Mouse (Mus musculus): ENCODE measurements around the gene Gm5565.
"Not testable (repeated sequence)": the region's sequence is repeated elsewhere in the genome, so short reads cannot be mapped to it uniquely, and the experiment has no call there.

Gene Gm5565

DNA sequence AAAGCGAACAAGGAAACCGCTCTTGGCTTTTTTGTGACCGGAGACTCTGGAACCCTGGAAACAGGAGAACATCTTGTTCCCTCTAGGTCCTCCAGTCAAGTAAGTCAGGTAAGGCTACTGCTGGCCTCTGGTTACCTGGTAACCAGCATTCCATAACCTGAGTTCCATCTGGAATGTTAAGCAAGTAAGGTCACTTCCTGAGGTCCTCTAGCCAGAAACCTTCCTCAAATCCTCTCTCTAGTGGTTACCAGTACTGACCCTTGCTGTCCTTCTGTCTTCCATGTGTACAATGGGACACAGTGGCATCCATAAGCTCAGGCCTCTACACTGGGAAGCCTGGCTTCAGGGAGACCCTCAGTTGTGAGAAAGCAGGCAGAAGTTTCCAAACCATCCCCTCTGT, at the start of gene Gm5565:
Gene Gm5565 (minus strand): TSS at position 101 of the 400 bp plus-strand sequence.
- DNase-seq, result not testable (repeated sequence)

DNA sequence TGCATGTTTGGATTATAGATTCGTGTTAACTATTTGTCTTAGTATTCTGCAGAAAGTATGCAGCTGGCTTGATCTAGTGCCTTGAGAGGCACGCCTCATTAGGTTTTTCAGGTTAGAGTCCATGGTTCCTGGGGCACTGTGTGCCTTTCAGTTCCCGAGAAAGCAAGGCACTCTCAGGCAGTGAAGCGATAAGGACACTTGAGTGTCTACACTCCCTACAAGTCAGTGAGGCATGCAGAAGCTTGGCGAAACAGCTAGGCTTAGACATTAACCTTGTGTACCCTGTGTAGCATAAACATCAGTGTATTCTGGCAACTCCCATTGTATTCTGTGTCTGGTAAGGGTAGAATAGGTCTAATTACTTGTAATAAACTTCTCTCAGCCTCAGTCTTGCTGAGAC, 45.2 kb upstream of the Gm5565 start:
- DNase-seq, result no peak

DNA sequence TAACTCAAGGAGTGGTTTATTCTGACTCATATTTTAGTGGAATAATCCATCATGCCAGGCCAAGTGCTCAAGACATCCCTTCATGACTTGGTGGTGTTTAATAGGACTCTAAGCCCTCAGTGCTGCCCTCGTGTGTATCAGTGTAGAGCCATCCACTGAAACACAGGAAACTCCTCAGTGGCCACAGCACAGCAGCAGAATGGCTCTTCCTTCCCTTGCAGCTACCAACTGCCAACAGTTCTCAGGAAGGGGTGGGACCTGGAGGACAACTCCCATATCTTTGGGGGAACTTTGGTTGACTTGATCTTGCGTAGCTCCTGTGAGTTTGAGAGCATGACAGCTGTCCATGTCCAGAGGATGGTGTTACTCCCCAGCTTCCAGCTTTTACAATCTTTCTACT, 43.6 kb upstream of the Gm5565 start:
- no peak for DNase-seq

DNA sequence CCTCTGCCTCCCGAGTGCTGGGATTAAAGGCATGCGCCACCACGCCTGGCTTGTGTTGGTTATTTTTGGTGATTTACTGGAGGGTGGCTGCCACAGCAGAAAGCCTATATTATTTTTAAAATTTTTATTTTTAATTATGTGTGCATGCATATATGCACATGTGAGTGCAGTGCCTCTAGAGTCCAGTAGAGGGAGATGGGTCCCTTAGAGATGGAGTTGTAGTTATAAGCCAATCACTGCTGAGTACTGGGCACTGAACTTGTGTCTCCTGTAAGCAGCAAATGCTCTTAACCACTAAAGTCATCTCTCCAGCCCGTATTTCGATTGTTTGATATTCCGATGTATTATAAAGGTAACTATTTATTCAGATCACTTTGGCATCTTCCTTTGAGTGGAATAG, 40.2 kb upstream of the Gm5565 start:
- no peak for DNase-seq

DNA sequence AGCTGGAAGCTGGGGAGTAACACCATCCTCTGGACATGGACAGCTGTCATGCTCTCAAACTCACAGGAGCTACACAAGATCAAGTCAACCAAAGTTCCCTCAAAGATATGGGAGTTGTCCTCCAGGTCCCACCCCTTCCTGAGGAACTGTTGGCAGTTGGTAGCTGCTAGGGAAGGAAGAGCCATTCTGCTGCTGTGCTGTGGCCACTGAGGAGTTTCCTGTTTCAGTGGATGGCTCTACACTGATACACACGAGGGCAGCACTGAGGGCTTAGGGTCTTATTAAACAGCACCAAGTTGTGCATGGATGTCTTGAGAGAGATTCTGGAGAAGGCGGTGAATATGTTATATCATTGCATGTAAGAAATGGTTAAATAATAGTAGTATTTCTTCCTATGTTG, 39.2 kb upstream of the Gm5565 start:
- DNase-seq, result no peak

DNA sequence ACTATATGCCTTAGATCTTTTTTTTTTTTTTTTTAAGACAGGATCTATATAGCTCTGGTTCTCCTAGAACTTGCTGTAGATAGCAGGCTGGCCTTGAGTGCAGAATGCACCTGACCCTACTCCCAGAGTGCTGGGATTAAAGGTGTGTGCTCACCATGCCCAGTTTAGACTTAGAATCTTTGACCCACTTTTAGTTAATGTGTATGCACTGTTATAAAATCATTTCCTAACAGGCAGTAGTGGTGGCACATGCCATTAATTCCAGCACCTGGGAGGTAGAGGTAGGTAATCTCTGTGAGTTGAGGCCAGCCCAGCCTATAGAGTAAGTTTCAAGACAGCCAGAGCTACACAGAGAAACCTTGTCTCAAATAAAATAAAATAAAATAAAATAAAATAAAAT, 38.7 kb upstream of the Gm5565 start:
- no peak for DNase-seq

DNA sequence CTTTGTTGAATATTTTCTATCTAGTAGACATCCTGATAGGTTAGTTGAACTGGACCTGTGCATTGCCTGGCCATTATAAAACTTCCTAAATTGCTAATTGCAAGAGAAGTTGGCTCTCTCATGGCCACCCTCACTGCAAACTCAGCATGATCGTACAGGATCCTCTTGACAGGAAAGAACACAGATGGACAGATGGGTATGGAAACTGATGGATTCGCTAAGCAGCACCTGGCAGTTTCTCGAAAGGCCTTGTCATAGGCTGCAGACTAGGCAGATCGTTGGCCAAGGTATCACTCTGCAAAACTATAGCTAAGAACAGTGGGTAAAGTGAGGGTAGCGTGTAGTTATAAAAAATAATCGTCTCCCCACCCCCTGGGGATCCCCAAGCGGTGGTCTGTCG, 33.0 kb upstream of the Gm5565 start:
- no peak for DNase-seq

DNA sequence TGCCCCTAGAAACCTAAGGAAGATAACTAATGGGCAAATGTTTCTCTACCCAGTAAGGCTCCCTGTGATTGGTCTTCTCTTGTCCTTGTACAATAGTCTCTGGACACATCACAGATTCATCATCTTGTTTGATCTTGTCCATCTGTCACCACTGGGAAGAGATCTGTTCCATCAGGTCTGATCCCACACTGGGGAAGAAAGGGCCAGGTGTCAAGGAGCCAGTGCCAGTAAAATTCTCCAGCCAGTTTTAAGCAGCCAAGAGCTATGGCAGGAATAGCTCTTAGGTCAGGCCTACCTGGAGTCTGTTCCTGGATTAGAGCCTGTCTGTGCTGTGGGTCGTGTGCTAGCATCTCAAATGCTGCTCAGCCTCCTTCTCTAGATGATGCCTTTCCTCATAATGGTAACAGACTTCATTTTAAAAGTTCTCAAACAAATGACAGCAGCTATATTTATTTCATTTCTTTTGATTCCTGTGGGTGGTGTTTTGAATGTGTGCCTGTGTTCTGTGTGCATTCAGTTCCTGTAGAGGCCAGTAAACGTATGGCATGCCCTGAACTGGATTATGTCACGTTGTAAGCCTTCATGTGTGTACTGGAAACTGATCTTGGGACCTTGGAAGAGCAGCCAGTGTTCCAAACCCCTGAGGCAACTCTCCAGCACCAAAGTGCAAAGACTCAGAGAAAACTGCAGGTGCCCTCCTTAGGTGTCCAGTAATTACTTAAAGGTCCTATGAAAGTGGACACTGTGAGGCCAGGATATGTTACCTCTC, 30.3 kb upstream of the Gm5565 start:
- DNase-seq, result no peak

DNA sequence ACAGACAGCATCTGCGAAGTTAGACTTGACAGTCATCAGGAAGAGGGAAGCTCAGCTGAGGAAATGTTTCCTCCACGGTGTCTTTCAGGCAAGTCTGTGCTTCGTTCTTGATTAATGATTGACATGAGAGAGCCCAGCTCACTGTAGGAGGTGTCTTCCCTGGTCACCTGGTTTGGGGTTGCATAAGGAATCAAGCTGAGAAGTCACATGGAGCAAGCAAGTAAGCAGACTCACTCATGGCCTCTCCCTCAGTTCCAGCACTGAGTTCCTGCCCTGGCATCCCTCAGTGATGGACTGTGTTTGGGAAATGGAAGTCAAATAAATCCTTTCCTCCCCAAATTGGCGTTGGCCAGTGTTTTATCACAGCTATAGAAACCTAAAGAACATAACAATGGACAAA, 29.8 kb upstream of the Gm5565 start:
- DNase-seq, result no peak

DNA sequence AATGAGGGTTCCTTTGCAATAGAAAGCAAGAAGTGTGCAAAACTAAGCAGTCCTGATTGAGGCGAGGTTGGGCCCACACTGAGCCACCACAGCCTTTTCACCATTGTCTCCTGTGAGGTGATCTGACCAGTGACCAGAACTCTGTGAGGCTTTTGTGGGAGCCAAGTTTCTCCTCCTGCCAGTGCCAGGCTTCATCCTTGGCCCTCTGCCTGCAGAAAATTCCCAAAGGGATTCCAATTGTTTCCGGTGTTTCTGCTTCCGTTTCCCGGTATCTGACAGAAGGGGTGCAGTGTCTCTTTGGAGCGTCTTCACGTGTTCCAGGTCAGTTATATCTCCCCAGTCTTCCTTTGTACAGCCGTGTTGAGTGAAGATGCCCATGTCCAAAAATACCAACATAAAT, 28.4 kb upstream of the Gm5565 start:
- no peak for DNase-seq

DNA sequence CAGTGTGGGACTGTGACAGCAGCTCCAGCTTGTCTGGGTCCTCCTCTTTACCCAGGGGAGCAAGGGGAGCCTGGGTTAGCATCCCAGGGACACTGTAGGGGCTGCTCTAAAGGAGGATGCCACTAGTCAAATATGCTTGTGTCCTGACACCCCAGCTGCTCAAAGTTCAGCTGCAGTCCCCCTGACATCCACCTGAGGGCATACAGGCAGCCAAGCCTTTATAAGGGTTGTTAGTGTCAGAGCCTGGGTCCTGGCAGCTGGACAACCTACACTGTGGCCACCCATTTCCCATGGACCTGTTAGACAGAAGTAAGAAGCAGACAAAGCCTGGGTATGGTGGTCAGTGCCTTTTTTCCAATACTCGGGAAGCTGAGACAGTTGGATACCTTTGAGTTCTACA, 27.8 kb upstream of the Gm5565 start:
- no peak for DNase-seq

DNA sequence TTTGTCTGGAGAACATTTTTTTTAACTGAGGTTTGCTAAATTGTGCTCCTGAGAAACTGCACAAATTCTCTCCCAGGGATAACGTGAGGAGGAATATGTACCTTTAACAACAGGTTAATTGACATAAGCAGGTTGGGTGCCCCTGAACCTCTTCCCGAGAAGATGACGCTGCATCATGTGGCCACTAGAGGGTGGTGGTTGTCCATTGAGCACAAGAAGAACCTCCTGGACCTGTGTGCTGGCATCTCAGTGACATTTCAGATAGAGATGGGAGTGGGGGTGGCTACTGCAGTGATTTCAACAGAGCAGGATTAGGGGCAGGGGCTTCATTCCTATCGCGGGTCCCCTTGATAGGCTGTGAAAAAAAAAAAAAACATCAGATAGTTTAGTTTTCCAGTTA, 27.1 kb upstream of the Gm5565 start:
- DNase-seq, result peak; percentile 73

DNA sequence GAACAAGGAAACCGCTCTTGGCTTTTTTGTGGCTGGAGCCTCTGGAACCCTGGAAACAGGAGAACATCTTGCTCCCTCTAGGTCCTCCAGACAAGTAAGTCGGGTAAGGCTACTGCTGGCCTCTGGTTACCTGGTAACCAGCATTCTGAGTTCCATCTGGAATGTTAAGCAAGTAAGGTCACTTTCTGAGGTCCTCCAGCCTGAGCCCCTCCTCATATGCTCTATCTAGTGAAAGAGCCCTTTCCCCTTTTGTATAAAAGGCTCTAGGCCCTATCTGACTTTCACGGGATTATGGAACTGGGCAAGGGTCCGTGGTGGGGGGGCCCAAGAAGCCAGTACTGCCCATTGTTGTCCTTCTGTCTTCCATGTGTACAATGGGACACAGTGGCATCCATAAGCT, 24.9 kb upstream of the Gm5565 start, which contains the start of gene 1700001J03Rik:
Gene 1700001J03Rik (minus strand): TSS at position 101 of the 400 bp plus-strand sequence.
- not testable (repeated sequence) for DNase-seq

DNA sequence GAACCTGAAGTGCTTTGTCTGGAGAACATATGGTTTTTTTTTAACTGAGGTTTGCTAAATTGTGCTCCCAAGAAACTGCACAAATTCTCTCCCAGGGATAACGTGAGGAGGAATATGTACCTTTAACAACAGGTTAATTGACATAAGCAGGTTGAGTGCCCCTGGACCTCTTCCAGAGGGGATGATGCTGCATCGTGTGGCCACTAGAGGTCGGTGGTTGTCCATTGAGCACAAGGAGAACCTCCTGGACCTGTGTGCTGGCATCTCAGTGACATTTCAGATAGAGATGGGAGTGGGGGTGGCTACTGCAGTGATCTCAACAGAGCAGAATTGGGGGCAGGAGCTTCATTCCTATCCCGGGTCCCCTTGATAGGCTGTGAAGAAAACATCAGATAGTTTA, 12.4 kb upstream of the Gm5565 start:
- DNase-seq, result not testable (repeated sequence)

DNA sequence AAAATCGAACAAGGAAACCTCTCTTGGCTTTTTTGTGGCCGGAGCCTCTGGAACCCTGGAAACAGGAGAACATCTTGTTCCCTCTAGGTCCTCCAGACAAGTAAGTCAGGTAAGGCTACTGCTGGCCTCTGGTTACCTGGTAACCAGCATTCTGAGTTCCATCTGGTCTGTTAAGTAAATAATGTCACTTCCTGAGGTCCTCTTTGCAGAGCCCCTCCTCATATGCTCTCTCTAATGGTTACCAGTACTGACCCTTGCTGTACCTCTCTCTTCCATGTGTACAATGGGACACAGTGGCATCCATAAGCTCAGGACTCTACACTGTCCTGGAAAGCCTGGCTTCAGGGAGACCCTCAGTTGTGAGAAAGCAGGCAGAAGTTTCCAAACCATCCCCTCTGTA, 10.3 kb upstream of the Gm5565 start, which contains the start of gene Gm6309:
Gene Gm6309 (minus strand): TSS at position 101 of the 400 bp plus-strand sequence.
- not testable (repeated sequence) for DNase-seq

DNA sequence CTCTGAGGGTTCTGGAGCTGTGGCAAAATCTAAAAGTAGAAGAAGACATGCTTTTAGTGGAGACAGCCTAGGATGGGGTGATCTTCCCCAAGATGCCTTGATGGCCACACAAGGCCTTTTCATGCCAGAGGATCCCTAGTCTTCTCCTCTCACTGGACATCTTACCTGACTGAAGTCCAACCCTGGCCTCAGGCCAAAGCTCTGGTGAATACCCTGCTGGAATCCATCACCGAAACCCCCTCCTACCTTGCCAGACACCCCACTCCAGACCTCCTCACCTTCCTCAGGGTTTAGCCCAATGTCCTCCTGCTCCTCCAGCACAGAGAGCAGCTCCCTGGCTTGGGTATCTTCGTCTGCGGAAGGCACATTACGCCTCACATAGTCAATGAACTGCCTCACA, 2.0 kb downstream of the Gm5565 start:
- not testable (repeated sequence) for DNase-seq

DNA sequence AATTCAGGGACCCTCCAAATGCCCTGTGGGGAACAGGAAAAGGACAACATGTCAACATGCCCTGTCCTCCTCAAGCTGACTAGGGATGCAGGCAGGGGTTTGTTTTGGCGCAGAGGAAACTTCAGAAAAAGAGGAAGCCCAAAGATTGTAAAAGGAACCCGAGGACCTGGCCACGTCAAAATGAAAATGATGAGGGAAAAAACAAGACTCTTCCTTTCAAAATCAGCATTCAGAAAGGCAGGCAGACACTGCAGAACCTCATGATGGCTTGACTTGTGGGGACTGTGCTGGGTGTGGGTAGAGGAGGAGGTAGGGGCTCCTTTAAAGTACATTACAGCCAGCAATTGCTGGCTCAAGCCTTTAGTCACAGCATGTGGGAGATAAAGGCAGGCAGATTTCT, 9.9 kb downstream of the Gm5565 start:
- no peak for DNase-seq

DNA sequence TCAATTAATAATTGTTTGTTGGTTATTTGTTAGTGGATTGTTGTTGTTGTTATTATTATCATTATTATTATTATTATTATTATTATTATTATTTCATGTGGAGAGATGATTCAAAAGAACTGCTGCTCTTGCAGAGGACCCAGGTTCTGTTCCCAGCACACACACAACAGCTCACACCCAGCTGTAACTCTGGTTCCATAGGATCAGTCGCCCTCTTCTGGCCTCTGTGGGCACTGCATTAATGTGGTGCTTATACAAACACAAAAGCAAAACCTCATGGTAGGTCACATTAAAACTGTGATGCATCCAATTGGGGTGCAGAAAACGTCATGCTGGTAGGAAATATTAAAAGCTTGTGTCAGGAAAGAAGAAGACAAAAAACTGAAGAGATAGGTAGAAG, 12.4 kb downstream of the Gm5565 start:
- DNase-seq, result no peak
